Mouse (Mus musculus) limb, embryonic 11.5 days (tissue): ENCODE data around the gene Celf2. TPM values are rescaled to one million over a fixed set of nuclear protein-coding genes. Genes with fewer than 3 reads are reported as not detected.

Experiments
- ATAC-seq: fragments of 200-750 bp; cut with Nextera tagmentation; 2 replicates; pipeline ENCODE4 v1.8.0; 2017; ENCODE audit warnings: low read depth; ENCODE audit not compliant: insufficient number of reproducible peaks, low FRiP score, low TSS enrichment
- DNase-seq: peaks from one replicate; pipeline ENCODE4 v3.0.0-alpha.2; 2015; ENCODE audit warnings: low spot score
- H3K27ac ChIP-seq: fragments of 300-500 bp; sonication (generic); replicated peaks from 2 replicates; pipeline ENCODE4 v1.5.1; 2014; ENCODE audit warnings: low read depth, mild to moderate bottlenecking, low read length
- H3K27me3 ChIP-seq: fragments of 300-500 bp; sonication (generic); 2 replicates; pipeline ENCODE4 v1.6.1; 2014; ENCODE audit warnings: mild to moderate bottlenecking, low read length, mixed read lengths; ENCODE audit not compliant: control insufficient read depth, insufficient read depth
- H3K36me3 ChIP-seq: fragments of 300-500 bp; sonication (generic); 2 replicates; pipeline ENCODE4 v1.6.1; 2014; ENCODE audit warnings: mild to moderate bottlenecking, low read length, moderate library complexity, mixed read lengths; ENCODE audit not compliant: control insufficient read depth, insufficient read depth
- H3K4me1 ChIP-seq: fragments of 300-500 bp; sonication (generic); 2 replicates; pipeline ENCODE4 v1.6.1; 2014; ENCODE audit warnings: low read length, mixed read lengths; ENCODE audit not compliant: control insufficient read depth, insufficient read depth
- H3K4me2 ChIP-seq: fragments of 300-500 bp; sonication (generic); 2 replicates; pipeline ENCODE4 v1.6.1; 2014; ENCODE audit warnings: low read depth, mild to moderate bottlenecking, moderate library complexity; ENCODE audit not compliant: severe bottlenecking
- H3K4me3 ChIP-seq: fragments of 300-500 bp; sonication (generic); 2 replicates; pipeline ENCODE4 v1.5.1; 2014; ENCODE audit warnings: low read depth, low read length
- H3K9ac ChIP-seq: fragments of 300-500 bp; sonication (generic); 2 replicates; pipeline ENCODE4 v1.6.1; 2014; ENCODE audit warnings: mild to moderate bottlenecking, low read length
- H3K9me3 ChIP-seq: fragments of 300-500 bp; sonication (generic); 2 replicates; pipeline ENCODE4 v1.6.1; 2016; ENCODE audit warnings: low read length; ENCODE audit not compliant: control insufficient read depth
- WGBS: fragments of 180-500 bp; shearing (Covaris S2); extraction: QIAGEN DNeasy Blood & Tissue Kit; methylation state at CpG from one replicate; pipeline ENCODE4 v1.1.7; 2014; 5-methylcytosine and 5-hydroxymethylcytosine counted together
- polyA plus RNA-seq: library from polyadenylated mRNA; unstranded; fragments of >200 nt; fragmentation: Nextera tagmentation; extraction: Ambion mirVana; gene quantifications from 2 replicates; pipeline ENCODE4 v1.2.1, GENCODE M21; 2014

The Celf2 gene
- polyA plus RNA-seq, 1 experiment from 2014 or later = 24.1 TPM

DNA sequence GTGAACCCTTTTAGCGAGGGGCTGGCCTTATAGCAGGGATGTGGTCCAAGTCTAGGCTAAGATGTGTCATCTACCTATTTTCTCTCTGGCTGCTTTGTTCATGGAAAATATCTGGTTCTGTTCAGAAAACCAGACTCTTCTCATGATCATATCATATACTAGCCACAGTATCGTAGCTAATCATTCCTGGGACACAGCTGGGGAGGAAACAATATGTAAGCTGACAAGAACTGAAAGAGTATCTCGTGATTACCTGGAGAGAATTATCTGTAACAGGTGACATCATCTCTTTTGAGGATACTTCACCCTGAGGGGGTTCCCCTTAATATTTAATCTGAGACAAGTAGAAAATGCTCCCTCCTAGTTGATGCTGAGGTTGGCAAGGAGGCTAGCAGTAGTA lies 951.6 kb downstream of the Celf2 start:
- Histone ChIP-seq H3K27ac (no peak overlapping the region), H3K36me3 (no peaks in the 10 kb centered on the region), H3K9ac (no peak overlapping the region), H3K27me3 (no peaks in the 10 kb centered on the region), H3K9me3 (no peaks in the 10 kb centered on the region), H3K4me1 (no peaks in the 10 kb centered on the region), H3K4me3 (no peak overlapping the region), H3K4me2 (no peak overlapping the region)
- no peak for ATAC-seq
- DNase-seq = no peak
- WGBS = 86% methylated on average over 3 of the region's 3 CpGs

DNA sequence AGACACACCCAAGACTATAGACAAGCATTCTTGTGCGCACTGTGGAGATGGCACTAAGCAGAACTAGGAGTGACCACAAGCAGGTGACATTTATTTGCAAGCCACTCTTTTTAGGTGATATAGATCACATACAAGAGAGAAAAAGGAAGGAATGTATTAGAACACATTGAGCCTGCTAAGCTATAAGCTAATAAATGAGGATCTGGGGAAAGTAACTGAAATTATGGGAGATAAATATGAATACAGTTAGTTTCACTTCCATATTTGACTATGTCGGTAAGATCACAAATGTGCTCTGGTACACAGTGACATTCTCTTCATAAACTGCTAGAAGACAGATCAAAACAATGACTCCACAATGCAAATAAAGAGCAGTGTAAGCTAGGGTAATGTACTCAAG lies 952.5 kb downstream of the Celf2 start:
- Histone ChIP-seq H3K4me2 (no peak overlapping the region), H3K4me3 (no peak overlapping the region), H3K27ac (no peak overlapping the region), H3K27me3 (no peaks in the 10 kb centered on the region), H3K9ac (no peak overlapping the region), H3K9me3 (no peaks in the 10 kb centered on the region), H3K36me3 (no peaks in the 10 kb centered on the region), H3K4me1 (no peaks in the 10 kb centered on the region)
- ATAC-seq (no peak), DNase-seq (no peak)
- WGBS = 89% methylated on average over 2 of the region's 2 CpGs

DNA sequence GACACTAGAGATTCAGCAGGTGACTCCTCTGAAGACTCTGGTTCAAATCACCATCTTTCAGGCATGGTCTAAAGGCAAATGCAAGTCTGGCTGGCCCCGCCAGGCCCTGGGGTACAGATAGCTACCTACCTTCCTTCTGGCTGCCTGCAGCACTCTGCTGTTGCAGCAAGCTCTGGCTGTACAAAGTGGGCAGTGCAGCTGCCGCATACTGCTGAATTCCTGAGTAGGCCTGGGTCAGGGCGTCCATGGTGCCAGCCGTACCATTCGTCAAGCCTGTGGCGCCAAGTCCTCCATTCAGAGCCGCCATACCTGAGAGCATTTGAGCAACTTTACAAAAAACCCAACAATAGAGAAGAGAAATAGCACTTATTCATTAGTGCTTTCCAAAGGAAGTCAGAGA lies 955.7 kb downstream of the Celf2 start:
- H3K9ac ChIP-seq = no peak overlapping the region
- no peak overlapping the region for H3K4me3 ChIP-seq
- no peaks in the 10 kb centered on the region for H3K4me1 ChIP-seq
- H3K9me3 ChIP-seq = no peaks in the 10 kb centered on the region
- ATAC-seq (no peak), DNase-seq (no peak)
- 92% methylated on average over 7 of the region's 7 CpGs for WGBS
- no peak overlapping the region for H3K27ac ChIP-seq
- no peak overlapping the region for H3K4me2 ChIP-seq
- no peaks in the 10 kb centered on the region for H3K27me3 ChIP-seq
- no peaks in the 10 kb centered on the region for H3K36me3 ChIP-seq

DNA sequence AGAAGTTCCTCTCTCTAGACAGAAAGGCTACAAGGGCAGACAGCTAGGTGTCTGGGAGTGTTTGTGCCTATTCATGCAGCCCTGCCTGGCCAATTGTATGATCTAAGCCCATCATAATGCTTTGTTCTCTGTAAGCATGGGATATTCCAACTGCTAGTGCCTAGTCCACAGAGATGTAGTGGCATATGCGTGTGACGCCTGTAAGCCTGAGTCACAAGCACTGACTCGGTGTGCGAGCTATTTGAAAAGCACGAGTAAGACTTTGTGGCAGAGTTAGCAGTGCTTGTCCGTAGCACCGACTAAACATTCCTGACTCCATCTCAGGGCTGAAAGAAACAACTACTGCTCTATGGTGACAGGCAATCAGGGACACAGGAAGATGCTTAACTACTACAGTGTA lies 960.1 kb downstream of the Celf2 start:
- DNase-seq (no peak), ATAC-seq (no peak)
- no peak overlapping the region for H3K9ac ChIP-seq
- no peak overlapping the region for H3K27ac ChIP-seq
- no peaks in the 10 kb centered on the region for H3K27me3 ChIP-seq
- H3K36me3 ChIP-seq = no peaks in the 10 kb centered on the region
- H3K9me3 ChIP-seq = no peaks in the 10 kb centered on the region
- WGBS = 94% methylated on average over 7 of the region's 7 CpGs
- H3K4me1 ChIP-seq = 0 out of 2 replicates have a peak, but pooled peaks cover 2% of the 10 kb centered on the region
- H3K4me3 ChIP-seq = no peak overlapping the region
- no peak overlapping the region for H3K4me2 ChIP-seq

DNA sequence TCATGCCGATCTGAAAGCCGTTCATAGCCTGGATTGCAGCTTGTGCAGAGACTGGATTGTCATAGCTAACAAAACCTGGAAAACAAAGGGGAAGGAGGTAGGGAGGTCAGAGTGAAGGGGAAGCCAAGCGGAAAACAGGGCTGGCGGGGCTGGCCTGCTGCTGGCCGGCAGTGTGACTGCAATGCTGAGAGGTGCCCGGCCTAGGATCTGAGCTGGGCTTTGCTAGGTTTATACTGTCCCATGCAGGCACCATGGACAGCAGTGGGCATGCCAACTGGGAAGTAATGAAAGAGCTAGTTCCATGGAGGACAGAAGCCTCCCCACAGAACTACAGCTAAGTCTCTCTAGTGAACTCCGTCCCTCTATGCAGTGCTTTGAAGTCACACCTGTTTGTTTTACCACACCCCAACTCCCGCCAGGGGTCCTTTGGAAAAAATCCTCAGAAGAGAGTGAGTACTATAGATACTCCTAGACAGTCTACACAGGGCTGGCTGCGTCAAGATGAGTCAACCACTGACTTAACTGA lies 962.2 kb downstream of the Celf2 start:
- Histone ChIP-seq H3K27me3 (no peaks in the 10 kb centered on the region), H3K4me2 (no peak overlapping the region), H3K9me3 (no peaks in the 10 kb centered on the region), H3K9ac (no peak overlapping the region), H3K4me1 (0 out of 2 replicates have a peak, but pooled peaks cover 2% of the 10 kb centered on the region), H3K36me3 (no peaks in the 10 kb centered on the region), H3K27ac (no peak overlapping the region), H3K4me3 (no peak overlapping the region)
- DNase-seq (peak; percentile 30), ATAC-seq (0 out of 2 replicates have a peak, but pooled peaks have one; percentile 17)
- 63% methylated on average over 9 of the region's 9 CpGs for WGBS

DNA sequence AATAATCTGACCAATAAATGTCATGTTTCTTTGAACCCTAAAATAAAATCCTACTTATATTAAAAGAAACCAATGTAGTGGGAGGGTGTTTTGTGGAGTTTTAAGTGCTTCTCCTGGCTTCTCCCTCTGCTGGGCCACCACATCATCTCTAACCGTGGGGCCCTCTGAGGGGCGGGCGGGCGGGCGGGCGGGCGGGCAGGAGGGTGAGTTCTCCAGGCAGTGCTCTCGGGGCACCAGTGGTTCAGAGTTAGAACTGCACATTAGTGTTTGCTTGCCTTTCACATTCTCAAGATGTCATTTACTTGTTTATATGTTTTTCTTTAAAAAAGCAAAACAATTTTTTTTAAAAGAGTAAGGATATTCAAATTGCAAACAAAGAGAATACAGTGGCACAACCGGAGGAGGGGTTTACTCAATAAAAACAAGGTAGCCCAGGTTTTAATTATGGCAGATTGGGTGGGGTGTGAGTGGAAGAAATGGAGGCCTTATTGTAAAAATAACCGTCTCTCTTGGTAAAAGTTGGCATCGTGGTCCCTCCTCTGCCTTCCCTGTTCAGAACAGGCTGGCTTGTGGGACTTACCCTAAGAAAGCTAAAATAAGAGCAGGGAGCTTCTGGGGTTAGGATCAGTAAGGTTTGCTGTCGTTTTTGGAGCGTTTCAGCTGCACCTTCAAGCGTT lies 962.8 kb downstream of the Celf2 start:
- Histone ChIP-seq H3K27ac (no peak overlapping the region), H3K4me3 (no peak overlapping the region), H3K4me1 (0 out of 2 replicates have a peak, but pooled peaks cover 2% of the 10 kb centered on the region), H3K27me3 (no peaks in the 10 kb centered on the region), H3K36me3 (no peaks in the 10 kb centered on the region), H3K9me3 (no peaks in the 10 kb centered on the region), H3K4me2 (no peak overlapping the region), H3K9ac (no peak overlapping the region)
- WGBS = 80% methylated on average over 14 of the region's 14 CpGs
- DNase-seq (no peak), ATAC-seq (no peak)

DNA sequence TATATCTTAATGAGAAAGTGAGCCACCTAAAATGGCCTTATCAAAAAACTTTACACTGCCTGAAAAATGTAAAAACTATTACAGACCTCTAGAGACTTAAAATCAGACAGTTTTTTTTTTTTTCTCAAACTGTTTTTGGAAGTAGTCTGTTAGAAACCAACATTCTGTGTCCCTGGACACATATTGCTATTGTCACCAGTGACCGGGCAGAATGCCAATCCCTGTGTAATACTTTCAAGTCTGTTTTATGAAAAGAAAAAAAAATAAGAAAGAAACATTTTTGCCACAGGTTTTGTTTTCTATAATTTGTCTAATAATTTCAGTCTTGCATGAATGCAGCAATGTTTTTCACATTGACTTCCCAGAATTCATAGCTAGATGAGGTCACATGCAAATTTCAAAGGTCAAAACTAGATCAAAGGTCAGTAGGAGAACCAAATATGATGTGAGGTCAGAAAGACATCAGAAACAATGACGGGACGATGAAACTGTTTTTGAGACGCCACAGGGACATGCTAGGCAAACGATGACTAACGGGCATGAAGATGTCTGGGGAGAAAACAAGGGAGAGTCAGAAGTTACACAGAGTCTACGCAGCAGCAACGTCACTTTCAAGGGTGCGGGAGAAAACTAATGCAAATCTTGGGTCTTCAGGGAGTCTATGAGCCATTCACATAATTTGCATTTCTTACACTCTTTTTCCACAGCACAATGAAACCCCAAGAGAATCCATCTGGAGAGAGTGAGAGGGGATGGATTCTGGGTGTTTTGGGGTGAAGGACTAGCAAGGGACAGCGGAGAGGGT lies 964.0 kb downstream of the Celf2 start:
- Histone ChIP-seq H3K4me2 (no peak overlapping the region), H3K4me1 (0 out of 2 replicates have a peak, but pooled peaks cover 2% of the 10 kb centered on the region), H3K9ac (no peak overlapping the region), H3K4me3 (no peak overlapping the region), H3K27me3 (no peaks in the 10 kb centered on the region), H3K36me3 (no peaks in the 10 kb centered on the region), H3K9me3 (no peaks in the 10 kb centered on the region), H3K27ac (no peak overlapping the region)
- 86% methylated on average over 10 of the region's 10 CpGs for WGBS
- DNase-seq (no peak), ATAC-seq (no peak)

DNA sequence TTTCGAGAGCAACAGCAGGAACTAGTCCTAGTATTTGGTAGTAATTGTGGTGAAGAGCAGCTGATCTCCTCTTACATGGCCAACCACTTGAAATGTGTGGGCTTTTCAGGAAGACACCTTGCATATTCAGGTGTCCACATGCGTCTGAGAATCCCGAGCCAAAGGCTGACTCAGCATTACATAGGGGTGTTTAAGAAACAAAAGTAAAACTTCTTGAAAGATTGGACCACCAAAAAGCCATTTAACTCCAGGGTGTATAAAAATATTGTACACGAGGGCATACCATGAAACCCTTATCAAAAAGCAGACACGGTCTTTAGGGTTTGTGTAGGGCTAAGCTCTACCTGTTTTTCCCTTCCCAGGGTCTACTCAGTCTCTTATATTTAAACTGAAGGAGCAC lies 965.7 kb downstream of the Celf2 start:
- H3K9ac ChIP-seq = no peak overlapping the region
- H3K27me3 ChIP-seq = no peaks in the 10 kb centered on the region
- no peak overlapping the region for H3K4me3 ChIP-seq
- no peaks in the 10 kb centered on the region for H3K9me3 ChIP-seq
- DNase-seq (no peak), ATAC-seq (no peak)
- H3K4me2 ChIP-seq = no peak overlapping the region
- no peak overlapping the region for H3K27ac ChIP-seq
- 89% methylated on average over 5 of the region's 5 CpGs for WGBS
- no peaks in the 10 kb centered on the region for H3K36me3 ChIP-seq
- 0 out of 2 replicates have a peak, but pooled peaks cover 2% of the 10 kb centered on the region for H3K4me1 ChIP-seq
